Mouse (Mus musculus): ENCODE measurements at regions not wholly inside any gene's neighbourhood (a gene's known extent, or its start where the extent isn't known, plus 50 kb on each side); places are given as distances from the start of the nearest gene placed in this dataset.
A peak's percentile ranks its signal among the peaks of the same experiment; 100 is the strongest.

DNA sequence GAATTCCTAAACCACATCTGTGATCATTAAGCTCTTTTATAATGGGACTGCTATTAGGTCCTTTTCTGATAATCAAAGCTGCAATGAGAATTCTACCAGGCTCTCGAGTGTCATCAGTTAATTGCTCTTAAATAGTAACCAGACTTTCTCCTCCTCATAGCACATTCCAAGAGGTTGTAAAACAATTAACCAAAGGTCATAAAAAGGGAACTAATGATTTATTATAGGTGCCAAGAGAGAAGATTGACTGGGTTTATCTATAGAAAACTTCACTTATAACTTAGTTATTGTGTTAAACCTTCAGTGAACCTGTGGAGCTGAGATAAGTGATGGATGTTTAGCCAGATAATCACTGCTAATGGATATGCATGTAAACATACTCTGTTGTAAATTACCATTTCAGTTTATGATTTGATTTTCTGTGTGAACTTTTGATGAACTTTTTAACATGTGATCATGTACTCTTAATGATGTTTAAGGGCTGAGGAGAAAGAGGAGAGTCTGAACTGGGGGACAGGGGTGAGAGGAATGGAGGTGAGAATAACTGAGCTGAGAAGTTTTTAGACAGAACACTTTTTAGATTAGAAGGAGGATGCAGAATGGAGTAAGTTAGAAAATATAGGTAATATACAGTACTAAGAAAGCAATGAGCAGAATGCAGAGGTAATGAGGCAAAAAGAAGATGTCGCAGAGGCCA is 228.4 kb upstream of the Cox7c start:
- TF ChIP-seq CTCF (IDR thresholded peaks at IDR 0.05; ENCODE audit: borderline replicate concordance, extremely low read depth, insufficient read depth, insufficient read length) (no peak), POLR2A (IDR thresholded peaks at IDR 0.05; ENCODE audit: borderline replicate concordance, extremely low read depth, insufficient read depth, insufficient read length, poor library complexity, severe bottlenecking) (no peak)
- no peak for DNase-seq (ENCODE audit: low read depth)

DNA sequence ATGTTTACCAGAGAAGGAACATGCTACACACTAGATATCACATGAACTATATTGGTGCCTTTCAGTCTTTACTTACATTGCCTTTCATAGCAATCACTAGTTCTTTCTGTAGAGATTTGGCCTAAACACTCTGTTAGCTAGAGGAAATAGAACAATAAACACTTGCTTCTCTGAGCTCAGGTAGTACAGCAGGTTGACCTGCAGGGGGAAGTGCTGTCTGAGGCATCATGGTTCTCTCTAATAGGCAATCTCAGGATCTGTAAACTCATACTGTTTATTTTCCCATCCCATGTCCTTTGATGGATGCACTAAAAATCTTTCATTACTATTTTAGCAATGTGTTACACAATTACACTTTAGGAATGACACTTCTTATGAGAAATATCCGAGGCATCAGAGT is 191.3 kb upstream of the Cox7c start:
- peak; percentile 22 for DNase-seq (ENCODE audit: low read depth)
- TF ChIP-seq CTCF (IDR thresholded peaks at IDR 0.05; ENCODE audit: borderline replicate concordance, extremely low read depth, insufficient read depth, insufficient read length) (peak; percentile 47; the same call in 1 of the 2 replicates), POLR2A (IDR thresholded peaks at IDR 0.05; ENCODE audit: borderline replicate concordance, extremely low read depth, insufficient read depth, insufficient read length, poor library complexity, severe bottlenecking) (no peak)

DNA sequence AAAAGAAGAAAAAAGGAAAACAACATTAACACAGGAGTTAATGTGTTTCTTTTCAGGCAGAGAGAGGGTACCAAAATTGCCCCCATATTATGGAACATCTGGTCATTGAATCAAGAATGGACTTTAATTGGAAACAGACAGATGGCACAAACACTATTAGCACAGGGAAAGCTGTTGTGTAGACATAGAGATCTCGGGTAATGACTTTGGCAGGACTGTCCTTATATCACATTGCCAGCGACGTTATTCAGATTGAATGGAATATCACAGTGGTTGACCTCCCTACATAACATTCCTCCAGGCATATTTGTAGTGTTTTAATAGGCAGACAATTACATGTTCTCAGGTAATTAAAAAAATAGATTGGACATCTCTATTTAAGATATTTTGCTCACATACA is 158.9 kb upstream of the Cox7c start:
- peak; percentile 64 for DNase-seq (ENCODE audit: low read depth)
- no peak for TF ChIP-seq POLR2A (IDR thresholded peaks at IDR 0.05; ENCODE audit: borderline replicate concordance, extremely low read depth, insufficient read depth, insufficient read length, poor library complexity, severe bottlenecking)
- no peak for TF ChIP-seq CTCF (IDR thresholded peaks at IDR 0.05; ENCODE audit: borderline replicate concordance, extremely low read depth, insufficient read depth, insufficient read length)

DNA sequence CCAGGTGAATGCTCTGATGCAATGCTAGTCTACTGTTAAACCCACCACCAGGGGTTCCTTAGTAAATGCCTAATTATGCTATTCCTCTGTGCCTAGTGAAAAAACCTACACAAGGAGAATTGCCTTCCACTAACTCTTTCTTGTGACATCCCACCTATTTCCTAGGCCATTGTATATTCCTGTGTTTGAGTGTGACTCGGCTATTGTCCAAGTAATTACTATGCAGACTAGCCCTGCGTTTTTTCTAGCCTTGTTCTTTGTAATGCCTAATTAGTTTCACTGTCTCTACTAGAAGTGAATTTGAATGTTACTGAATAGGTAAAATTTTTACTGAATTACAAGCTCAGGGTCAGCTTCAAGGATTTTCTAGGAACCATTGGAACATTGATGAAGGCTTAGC is 133.8 kb upstream of the Cox7c start:
- TF ChIP-seq POLR2A (IDR thresholded peaks at IDR 0.05; ENCODE audit: borderline replicate concordance, extremely low read depth, insufficient read depth, insufficient read length, poor library complexity, severe bottlenecking): no peak
- no peak for TF ChIP-seq CTCF (IDR thresholded peaks at IDR 0.05; ENCODE audit: borderline replicate concordance, extremely low read depth, insufficient read depth, insufficient read length)
- DNase-seq (ENCODE audit: low read depth): peak; percentile 6

DNA sequence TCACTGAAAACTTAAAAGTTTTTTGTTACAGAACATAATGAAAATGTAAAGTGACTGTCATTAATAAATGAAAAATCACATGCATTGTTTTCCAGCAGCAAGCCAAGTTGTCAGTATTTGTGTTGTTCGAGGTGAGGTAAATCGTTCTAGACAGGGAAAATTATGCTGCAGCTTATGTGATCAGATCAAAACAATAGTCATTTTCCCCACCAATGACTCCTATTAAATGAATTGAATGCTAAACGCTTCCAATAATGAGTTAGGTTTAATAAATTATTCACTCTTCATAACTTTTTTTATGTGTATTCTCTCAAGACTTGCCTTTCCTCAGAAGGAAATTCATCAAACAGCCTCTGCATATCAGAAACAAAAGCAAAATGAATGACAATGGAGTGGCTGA is 100.6 kb upstream of the Cox7c start:
- peak; percentile 2 for DNase-seq (ENCODE audit: low read depth)
- TF ChIP-seq POLR2A (IDR thresholded peaks at IDR 0.05; ENCODE audit: borderline replicate concordance, extremely low read depth, insufficient read depth, insufficient read length, poor library complexity, severe bottlenecking): no peak
- TF ChIP-seq CTCF (IDR thresholded peaks at IDR 0.05; ENCODE audit: borderline replicate concordance, extremely low read depth, insufficient read depth, insufficient read length): no peak

DNA sequence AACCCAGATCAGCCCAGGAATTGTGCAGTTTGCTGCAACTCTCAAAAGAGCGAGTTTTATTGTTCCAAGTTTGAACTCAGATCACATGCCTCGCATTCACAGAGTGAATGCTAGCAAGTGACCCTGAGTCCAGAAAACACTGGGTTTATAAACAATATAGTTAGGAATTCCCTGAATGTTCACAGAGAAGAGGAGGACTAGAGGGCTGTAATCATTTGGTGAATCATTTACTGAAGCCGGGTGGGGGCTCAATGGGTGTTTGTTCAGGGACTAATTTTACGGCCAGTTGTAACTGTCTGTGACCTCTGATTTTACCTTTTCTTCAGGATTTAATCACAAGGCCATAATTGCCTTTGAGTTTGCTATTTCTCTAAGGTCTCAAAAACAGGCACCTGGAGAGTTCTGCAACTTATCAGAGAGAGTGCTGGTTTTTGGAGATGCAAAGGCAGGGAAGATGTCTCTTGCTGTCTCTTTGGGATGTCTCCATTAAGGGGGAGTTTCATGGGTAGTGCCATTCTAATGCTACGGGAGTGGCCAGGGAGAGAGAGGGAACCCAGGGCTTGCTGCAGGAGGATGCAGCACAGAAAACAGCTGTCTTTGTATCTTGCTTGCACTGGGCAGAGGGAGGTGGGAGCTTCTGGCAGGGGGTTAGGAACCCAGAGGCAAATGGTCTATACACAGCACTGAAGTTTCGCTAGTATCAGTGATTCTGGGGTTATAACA is 64.8 kb upstream of the Cox7c start:
- TF ChIP-seq POLR2A (IDR thresholded peaks at IDR 0.05; ENCODE audit: borderline replicate concordance, extremely low read depth, insufficient read depth, insufficient read length, poor library complexity, severe bottlenecking) (no peak), CTCF (IDR thresholded peaks at IDR 0.05; ENCODE audit: borderline replicate concordance, extremely low read depth, insufficient read depth, insufficient read length) (no peak)
- no peak for DNase-seq (ENCODE audit: low read depth)

DNA sequence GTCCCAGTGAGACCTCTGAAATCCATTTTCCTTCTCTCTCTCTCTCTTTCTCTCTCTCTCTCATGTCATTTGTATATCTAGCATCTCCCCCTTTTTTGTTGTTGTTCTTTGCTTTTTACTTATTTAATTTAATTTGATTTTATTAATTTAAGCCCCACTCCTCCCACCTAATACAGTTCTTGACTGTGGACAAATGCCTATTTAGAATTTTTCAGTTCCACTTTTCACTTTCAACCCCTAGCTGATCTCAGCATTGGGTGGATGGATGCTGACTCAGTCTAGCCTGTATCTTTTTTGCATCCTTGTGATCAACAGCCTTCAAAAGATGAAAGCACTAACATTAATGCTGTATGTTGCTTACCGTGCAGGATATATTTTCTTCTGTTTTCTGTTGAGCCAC is 55.5 kb upstream of the Cox7c start:
- TF ChIP-seq POLR2A (IDR thresholded peaks at IDR 0.05; ENCODE audit: borderline replicate concordance, extremely low read depth, insufficient read depth, insufficient read length, poor library complexity, severe bottlenecking) (no peak), CTCF (IDR thresholded peaks at IDR 0.05; ENCODE audit: borderline replicate concordance, extremely low read depth, insufficient read depth, insufficient read length) (no peak)
- DNase-seq (ENCODE audit: low read depth): no peak

DNA sequence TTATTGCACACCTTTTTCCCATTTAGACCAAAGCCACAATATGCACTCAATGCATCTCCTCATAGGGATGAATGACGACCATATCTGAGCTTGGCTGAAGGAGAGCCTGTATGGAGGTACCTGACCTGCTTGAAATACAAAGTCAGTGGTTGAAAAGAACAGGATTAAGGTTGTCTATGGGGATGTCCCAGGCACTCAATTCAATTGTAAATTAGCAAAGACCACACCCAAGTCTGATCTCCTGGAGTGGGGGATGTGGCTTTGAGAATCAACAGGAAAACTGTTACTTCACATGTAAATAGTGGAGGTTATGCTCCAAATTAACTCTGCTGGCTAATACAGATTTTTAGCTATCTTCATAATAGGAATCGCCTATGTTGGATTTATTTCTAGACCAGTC is 51.1 kb upstream of the Cox7c start:
- no peak for DNase-seq (ENCODE audit: low read depth)
- TF ChIP-seq CTCF (IDR thresholded peaks at IDR 0.05; ENCODE audit: borderline replicate concordance, extremely low read depth, insufficient read depth, insufficient read length): no peak
- TF ChIP-seq POLR2A (IDR thresholded peaks at IDR 0.05; ENCODE audit: borderline replicate concordance, extremely low read depth, insufficient read depth, insufficient read length, poor library complexity, severe bottlenecking): no peak

DNA sequence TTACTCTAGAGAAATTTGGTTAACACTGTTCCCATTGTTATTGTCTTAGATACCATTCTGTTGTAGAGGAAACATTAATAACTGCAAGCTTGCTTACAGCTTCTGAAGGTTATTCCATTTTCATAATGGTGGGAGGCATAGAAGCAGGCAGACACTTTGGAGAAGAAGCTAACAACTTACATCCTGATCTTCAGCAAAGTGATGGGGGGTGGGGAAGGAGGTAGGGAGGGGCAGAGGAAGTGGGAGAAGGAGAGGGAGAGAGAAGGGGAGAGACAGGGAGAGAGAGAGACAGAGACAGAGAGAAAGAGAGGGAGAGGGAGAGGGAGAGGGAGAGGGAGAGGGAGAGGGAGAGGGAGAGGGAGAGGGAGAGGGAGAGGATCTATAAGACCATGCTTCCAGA is 50.6 kb upstream of the Cox7c start:
- TF ChIP-seq POLR2A (IDR thresholded peaks at IDR 0.05; ENCODE audit: borderline replicate concordance, extremely low read depth, insufficient read depth, insufficient read length, poor library complexity, severe bottlenecking) (no peak), CTCF (IDR thresholded peaks at IDR 0.05; ENCODE audit: borderline replicate concordance, extremely low read depth, insufficient read depth, insufficient read length) (no peak)
- DNase-seq (ENCODE audit: low read depth): no peak

All from brain, embryonic 14.5 days (tissue).